Mouse (Mus musculus) fat pad, adult 2 months (tissue): ENCODE measurements around the gene Atat1.

Source experiments
- DNase-seq: peaks from one replicate; pipeline ENCODE4 v3.0.0-alpha.2; 2011; ENCODE audit warnings: low read depth, low spot score; ENCODE audit errors: extremely low read depth

Gene Atat1

GRCm38 (mm10) chr17:35874721-35875120 is 35.2 kb downstream of the Atat1 start:
- no peak for DNase-seq

DNA sequence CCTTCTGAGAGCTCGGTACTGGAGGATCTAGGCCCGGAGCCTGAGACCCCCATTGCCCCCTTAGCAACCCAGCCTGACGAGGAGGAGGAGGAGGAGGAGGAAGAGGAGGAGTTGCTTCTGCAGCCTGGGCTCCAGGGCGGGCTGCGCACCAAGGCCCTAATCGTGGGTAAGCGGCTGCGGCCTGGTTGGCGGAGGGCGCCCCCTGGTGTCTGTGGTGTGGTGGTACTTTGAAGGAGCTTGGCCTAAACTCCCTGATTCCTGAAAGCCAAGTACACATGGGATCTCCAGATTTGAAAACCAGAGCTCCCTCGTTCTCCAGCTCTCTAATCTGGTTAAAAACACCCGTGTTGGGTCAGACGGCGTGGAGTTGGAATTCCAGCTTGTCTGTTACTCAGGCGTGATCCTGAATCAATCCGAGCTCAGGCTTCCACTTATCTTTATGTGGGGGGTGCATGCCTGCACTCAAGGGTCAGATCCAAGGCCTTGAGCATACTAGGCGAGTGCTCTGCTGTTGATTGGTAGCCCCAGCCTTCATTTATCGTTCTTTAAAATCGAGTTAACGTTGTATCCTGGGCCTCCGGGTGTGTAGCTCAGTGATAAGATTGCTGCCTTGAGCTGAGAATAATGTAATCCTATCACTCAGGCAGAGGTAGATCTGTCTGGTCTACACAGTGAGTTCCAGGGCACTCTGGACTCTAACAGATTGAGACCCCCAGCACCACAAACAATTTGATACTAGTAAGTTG is 35.9 kb downstream of the Atat1 start:
- DNase-seq = no peak

DNA sequence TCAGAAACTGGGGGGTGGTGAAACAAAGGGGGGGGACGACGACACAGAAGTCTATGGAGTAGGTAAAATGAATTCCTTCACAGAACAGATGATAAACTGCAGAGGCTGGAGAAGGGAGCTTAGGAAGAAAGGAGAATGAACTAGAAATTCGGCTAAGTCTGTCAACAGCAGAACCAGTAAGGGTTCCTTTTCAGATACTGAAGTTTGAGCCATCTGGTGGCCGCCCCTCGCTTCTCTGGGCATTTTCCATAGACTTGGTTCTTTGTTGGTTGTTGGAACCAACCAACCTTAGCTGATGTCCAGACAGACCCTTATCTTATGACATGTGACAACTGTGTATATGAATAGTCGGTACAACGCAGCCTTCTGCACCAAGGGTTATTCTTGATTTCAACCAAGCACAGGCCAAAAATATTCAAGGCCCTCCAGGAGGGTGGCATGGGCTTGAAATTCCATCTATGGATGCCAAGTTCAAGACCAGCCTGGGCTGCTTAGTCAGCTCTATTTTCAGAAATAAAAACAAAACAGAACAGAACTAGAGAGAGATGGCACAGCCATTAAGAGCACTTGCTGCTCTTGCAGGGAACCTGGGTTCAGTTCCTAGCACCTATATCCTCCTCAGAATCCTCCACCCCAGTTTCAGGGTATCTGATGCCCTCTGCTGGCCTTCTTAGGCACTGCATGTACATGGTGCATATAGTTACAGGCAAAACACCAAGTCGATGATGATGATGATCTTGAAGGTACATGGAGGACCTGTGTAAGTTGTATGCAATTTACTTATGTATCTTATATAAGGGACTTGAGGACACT is 38.8 kb downstream of the Atat1 start:
- no peak for DNase-seq

DNA sequence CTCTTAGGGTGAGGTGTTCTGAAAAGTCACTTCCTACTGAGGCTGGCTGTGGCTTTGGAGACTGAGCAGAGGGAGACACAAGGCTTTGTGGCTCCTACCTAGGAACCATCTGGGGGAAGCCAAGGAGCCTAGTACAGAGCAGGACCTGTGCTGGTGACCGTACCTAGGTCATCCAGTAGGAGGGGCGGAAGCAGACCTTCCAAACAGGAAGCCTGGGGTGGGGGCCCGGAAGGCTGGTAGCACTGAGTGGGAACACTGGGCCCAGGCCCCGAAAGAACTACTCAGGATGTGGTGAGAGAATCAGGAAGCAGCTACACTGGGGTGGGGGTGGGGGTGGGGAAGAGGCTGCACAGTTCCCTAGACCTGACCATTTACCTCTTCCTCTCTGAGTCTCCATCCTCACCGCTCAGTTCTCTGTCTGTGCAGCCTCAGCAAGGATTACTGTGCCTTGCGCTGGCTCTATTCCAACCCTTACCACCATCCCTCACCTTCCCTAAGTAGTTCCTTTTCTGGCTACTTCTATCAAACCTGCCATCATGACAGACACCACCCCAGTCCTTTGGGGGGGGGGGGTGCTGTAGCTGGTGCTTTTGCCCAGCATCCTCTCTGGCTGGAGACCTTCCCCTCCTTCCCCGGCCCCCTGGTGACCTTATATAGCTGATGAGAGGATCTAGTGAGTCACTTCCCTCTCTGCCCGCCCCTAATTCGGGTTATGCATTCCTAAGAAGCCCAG is 39.6 kb downstream of the Atat1 start:
- no peak for DNase-seq

DNA sequence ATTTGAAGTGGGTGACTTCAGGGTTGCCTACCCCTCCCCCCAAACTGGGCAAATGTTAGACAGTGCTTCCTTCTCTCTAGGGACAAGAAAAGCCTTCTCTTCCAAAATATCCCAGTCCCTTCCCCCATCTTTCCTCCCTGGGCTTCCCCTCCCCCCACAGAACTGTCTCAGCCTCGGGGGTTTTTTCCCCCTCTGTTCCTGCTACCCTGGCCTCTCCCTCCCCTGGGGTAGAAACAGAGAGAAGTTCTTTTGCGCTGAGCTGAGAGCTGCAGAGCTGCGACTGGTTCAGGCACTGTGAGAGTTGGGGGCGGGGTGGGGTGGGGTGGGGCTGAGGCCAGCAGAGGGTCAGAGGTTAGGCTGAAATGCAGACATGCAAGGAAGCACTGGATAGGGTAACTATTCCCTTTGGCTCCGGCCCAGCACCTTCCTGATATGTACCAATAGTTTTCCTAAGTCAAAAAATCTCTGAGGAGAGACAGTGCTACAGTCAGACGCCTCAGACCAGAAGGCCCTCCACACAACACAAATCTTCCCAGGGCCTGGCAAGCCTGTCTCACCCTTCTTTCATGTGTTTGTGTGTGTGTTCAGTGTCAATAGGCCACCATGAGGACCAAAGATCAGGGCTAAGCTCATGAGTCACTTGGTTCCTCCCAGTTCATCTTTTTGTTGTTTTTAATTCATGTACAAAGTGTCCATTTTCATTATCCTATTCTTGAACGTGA is 40.4 kb downstream of the Atat1 start:
- no peak for DNase-seq

DNA sequence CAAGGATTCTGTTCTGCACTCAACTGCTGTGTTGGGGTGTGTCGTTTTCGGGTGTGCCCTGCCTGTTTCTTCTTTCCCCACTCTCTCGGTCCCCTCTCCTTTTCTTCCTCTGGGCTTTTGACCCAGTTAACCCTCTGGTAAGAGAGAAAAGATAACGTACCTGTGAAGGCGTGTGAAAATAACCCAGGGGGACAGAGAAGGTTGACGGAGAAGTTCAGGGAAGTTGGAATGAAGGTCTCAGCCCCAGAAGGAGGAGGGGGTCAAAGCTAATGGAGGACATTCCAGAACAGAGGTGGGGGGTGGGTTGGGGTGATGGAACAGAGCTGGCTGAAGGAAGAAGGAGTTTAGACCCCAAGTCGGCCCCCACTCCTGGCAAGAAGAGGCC is 40.9 kb downstream of the Atat1 start:
- no peak for DNase-seq

DNA sequence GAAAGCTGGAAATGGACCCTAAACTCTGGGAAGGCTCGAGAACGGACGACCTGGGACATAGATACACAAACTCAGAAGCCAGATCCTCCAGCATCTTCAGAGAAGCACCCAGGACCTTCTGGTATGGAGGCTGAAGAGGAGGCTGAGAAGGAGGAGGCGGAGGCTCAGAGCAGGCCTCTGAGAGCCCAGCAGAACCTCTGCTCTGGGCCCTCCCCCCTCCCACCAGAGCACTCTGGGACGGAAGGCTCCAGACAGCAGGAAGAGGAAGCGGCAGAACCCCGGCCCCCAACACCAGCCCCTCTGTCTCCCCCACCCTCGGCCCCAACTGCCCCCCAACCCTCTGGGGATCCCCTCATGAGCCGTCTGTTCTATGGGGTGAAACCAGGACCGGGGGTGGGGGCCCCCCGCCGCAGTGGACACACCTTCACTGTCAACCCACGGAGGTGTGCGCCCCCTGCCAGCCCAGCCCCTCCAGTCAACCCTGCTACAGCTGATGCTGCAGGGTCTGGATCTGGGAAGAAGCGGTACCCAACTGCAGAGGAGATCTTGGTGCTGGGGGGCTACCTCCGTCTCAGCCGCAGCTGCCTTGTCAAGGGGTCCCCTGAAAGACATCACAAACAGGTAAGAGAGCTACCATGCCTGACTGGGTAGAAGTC is 41.6 kb downstream of the Atat1 start:
- no peak for DNase-seq

- DNase-seq = no peak
These were observed 42.7 kb downstream of the Atat1 start for GRCm38 (mm10) chr17:35866911-35867890.

DNA sequence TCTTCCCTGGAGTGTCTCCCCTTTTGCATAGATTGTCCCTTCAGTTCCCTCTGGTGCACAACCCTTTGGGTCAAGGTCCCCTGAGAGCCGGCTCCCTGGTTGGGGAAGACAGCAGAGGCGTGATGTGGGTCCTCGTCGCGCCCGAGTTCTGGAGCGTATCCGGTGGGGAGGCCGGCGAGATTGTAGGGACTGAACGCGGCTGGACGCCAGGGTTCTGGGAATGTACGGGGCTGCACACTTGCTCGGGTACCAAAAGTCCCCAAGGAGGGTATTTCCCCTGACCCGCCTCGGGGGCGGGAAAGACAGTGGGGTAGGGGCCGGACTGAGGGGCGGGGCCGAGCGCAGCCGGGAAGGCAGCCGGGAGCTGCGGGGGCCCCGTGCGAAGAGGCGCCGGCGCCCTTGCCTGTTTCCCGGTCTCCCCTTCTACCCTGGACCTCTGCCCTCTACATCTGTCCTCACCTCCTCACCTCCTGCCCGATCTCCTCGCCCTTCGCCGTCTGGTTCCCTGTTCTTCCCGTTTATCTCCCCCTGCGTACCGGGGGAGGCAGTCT is 43.5 kb downstream of the Atat1 start:
- no peak for DNase-seq

DNA sequence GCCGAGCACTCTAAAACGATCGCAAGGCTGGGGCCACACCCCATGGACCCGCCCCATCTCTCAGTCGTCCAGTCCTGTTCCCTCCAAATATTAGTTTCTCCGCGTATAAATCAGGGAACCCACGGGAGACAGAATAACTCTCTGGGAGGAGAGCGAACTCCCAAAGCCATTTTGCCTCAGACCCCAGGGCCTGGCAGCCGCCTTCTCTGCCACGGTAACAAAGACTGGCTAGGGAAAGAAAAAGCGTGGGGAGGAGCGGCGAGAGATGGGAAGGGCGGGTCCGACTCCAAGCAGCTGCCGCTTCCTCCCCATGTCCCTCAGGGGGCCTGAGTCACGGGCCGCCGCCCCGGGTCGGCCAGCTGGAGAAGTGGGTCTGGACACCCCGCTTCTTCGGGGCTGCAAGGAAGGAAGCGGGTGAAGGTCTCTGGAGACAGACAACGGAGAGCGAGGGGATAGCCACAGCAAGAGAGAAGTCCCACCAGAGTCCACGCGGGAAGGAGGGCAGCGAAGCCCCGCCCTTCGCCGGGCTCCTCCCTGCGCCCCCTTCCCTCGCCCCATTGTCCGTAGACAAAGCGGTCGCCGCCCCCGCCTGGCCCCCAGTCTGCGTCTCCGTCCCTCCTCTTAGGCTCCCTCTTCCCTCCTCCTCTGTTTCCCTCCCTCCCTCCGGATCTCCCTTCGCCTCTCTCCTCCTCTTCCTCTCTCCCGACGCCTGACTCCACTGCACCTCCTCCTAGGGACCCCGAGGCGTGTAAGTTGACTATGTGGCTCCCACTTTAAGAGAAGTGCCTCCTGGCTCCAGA is 44.2 kb downstream of the Atat1 start, which contains the start of gene Ppp1r18:
Gene Ppp1r18 (plus strand): TSS at position 113 of the 800 bp plus-strand sequence.
- no peak for DNase-seq

DNA sequence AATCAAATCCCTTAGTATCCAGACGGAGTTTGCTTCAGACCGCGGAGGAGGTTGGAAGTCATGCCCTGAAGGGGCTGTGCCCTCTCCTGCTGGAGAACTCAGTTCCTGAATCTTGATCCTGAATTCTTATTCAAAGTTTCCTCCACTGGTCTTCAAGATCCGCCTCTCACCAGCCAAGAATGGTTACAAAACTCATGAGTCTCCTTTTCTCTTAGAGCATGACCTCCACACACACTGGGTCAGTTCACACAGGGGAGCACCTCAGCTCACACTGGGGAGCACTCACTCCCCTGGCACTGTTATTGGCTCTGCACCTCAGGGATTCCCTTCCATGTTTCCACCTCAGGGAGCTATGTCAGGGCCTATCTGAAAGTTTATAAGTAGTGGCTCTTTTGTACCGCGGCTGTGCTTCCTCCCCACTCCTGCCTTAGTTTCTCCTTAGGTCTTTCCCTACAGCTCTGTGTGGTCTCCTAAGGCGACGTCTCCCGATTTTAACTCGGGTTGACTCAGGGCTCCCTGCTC is 45.0 kb downstream of the Atat1 start:
- DNase-seq = no peak

DNA sequence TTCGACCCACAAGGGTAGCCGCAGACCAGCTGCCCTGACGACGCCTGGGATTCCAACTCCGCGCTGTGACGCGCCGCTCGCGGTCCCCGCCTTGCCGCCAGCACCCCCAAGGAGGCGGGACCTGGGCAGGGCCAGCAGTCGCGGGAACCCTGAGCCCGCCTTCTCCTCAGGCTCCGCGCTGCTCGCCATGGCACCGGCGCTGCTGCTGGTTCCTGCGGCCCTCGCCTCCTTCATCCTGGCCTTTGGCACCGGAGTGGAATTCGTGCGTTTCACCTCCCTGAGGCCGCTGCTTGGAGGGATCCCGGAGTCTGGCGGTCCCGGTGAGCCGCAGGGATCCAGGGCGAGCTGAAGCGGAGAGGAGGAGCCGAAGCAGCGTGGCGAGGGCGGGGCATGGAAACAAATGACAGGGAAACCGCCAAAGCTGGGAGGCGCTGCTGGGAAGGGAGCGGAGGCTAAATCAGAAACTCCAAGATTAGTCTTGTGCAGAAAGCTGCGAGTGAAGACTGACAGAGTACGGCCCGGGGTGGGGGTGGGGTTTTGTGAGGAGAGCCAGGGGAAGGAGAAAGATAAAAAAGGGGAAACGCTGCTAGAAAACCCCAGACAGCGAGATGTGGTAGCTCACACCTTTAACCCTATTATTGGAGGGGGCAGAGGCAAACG is 48.5 kb downstream of the Atat1 start, which contains the start of gene Nrm:
Gene Nrm (plus strand): TSS at position 121 of the 660 bp plus-strand sequence.
- no peak for DNase-seq

DNA sequence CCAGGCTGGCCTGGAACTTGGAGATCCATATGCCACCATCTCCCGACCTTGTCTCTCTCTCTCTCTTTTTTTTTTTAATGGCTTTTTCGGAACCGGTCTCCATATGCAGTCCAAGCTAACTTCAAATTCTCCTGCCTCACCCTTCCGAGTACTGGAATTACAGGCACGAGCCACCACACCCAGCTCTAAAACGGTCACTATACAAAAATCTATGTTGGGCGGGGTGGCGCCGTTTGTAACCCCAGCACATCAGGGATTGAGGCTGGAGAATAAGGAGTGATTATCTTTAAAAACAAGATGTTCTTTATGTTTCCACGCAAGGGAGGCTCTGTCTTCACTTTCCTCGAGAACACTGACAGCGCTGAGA is 49.1 kb downstream of the Atat1 start:
- DNase-seq = no peak

GRCm38 (mm10) chr17:35859835-35860234 is 50.0 kb downstream of the Atat1 start:
- no peak for DNase-seq

DNA sequence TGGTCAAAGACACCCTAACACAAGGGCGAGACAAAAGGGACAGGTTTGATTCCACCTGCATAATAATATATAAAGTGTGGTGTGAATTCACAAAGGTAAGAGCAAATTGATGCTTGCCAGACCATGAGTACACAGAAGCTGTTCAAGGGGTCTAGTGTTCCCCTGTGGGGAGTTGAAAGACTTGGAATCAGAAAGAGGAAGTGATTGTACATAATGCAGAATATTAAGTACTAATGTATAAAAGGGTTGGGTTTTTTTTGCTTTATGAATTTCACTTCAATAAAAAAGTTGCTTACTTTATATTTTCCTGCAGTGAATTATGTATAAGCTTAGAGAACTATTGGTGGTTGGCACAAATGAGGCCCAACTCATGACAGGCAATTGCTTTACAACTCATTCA is 50.5 kb downstream of the Atat1 start:
- no peak for DNase-seq

GRCm38 (mm10) chr17:35850974-35851373 is 58.9 kb downstream of the Atat1 start:
- DNase-seq = no peak

DNA sequence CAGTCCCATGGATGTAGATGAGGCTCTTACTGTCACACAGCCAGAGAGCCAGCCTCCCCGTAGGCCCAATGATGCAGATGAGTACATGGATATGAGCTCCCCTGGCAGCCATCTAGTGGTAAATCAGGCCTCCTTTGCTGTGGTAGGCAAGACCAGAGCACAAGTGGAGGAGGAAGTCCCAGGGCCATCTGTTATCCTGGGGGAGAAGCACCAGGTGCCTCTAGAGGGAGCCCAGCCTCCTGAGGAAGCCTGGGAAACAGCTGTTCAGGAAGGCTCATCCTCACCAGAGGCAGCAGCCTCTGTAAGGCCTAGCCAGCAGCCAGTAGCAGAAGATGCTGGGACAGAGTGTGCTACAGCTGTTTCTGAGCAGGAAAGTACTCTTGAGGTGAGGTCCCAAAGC is 61.8 kb downstream of the Atat1 start:
- DNase-seq = no peak
